Mouse (Mus musculus): ENCODE results near the gene Pou6f2.

Pou6f2 gene

GRCm38 (mm10) chr13:18293438-18293837 lies 104.0 kb downstream of the Pou6f2 start:
- Histone ChIP-seq H3K27me3 (ENCODE audit: control insufficient read depth, insufficient read depth, low read length, poor library complexity, severe bottlenecking) (no peaks in the 10 kb centered on the region), H3K36me3 (ENCODE audit: control insufficient read depth, insufficient read depth, low read length, poor library complexity, severe bottlenecking) (no peaks in the 10 kb centered on the region)
- no peak for DNase-seq (ENCODE audit: low read depth, low spot score)

GRCm38 (mm10) chr13:18290253-18290914 lies 107.1 kb downstream of the Pou6f2 start:
- Histone ChIP-seq H3K27me3 (ENCODE audit: control insufficient read depth, insufficient read depth, low read length, poor library complexity, severe bottlenecking) (no peaks in the 10 kb centered on the region), H3K36me3 (ENCODE audit: control insufficient read depth, insufficient read depth, low read length, poor library complexity, severe bottlenecking) (no peaks in the 10 kb centered on the region)
- DNase-seq (ENCODE audit: low read depth, low spot score) = no peak

- DNase-seq (ENCODE audit: low read depth, low spot score) = no peak
- H3K36me3 ChIP-seq (ENCODE audit: control insufficient read depth, insufficient read depth, low read length, poor library complexity, severe bottlenecking) = no peaks in the 10 kb centered on the region
- H3K27me3 ChIP-seq (ENCODE audit: control insufficient read depth, insufficient read depth, low read length, poor library complexity, severe bottlenecking) = no peaks in the 10 kb centered on the region
Observed at GRCm38 (mm10) chr13:18287536-18287935, 110.0 kb downstream of the Pou6f2 start.

GRCm38 (mm10) chr13:18282361-18282982 lies 115.0 kb downstream of the Pou6f2 start:
- H3K36me3 ChIP-seq (ENCODE audit: control insufficient read depth, insufficient read depth, low read length, poor library complexity, severe bottlenecking) = no peaks in the 10 kb centered on the region
- no peaks in the 10 kb centered on the region for H3K27me3 ChIP-seq (ENCODE audit: control insufficient read depth, insufficient read depth, low read length, poor library complexity, severe bottlenecking)
- DNase-seq (ENCODE audit: low read depth, low spot score) = no peak

GRCm38 (mm10) chr13:18281084-18281483 lies 116.4 kb downstream of the Pou6f2 start:
- DNase-seq (ENCODE audit: low read depth, low spot score) = no peak
- H3K36me3 ChIP-seq (ENCODE audit: control insufficient read depth, insufficient read depth, low read length, poor library complexity, severe bottlenecking) = no peaks in the 10 kb centered on the region
- H3K27me3 ChIP-seq (ENCODE audit: control insufficient read depth, insufficient read depth, low read length, poor library complexity, severe bottlenecking) = no peaks in the 10 kb centered on the region

GRCm38 (mm10) chr13:18253131-18253530 lies 144.4 kb downstream of the Pou6f2 start:
- Histone ChIP-seq H3K36me3 (ENCODE audit: control insufficient read depth, insufficient read depth, low read length, poor library complexity, severe bottlenecking) (no peaks in the 10 kb centered on the region), H3K27me3 (ENCODE audit: control insufficient read depth, insufficient read depth, low read length, poor library complexity, severe bottlenecking) (no peaks in the 10 kb centered on the region)
- no peak for DNase-seq (ENCODE audit: low read depth, low spot score)

GRCm38 (mm10) chr13:18218566-18219234 lies 178.8 kb downstream of the Pou6f2 start:
- no peak for DNase-seq (ENCODE audit: low read depth, low spot score)
- H3K27me3 ChIP-seq (ENCODE audit: control insufficient read depth, insufficient read depth, low read length, poor library complexity, severe bottlenecking) = no peaks in the 10 kb centered on the region
- H3K36me3 ChIP-seq (ENCODE audit: control insufficient read depth, insufficient read depth, low read length, poor library complexity, severe bottlenecking) = no peaks in the 10 kb centered on the region

GRCm38 (mm10) chr13:18211242-18211641 lies 186.2 kb downstream of the Pou6f2 start:
- no peak for DNase-seq (ENCODE audit: low read depth, low spot score)
- H3K36me3 ChIP-seq (ENCODE audit: control insufficient read depth, insufficient read depth, low read length, poor library complexity, severe bottlenecking) = no peaks in the 10 kb centered on the region
- H3K27me3 ChIP-seq (ENCODE audit: control insufficient read depth, insufficient read depth, low read length, poor library complexity, severe bottlenecking) = no peaks in the 10 kb centered on the region

GRCm38 (mm10) chr13:18204476-18205250 lies 192.8 kb downstream of the Pou6f2 start:
- no peak for DNase-seq (ENCODE audit: low read depth, low spot score)
- Histone ChIP-seq H3K27me3 (ENCODE audit: control insufficient read depth, insufficient read depth, low read length, poor library complexity, severe bottlenecking) (no peaks in the 10 kb centered on the region), H3K36me3 (ENCODE audit: control insufficient read depth, insufficient read depth, low read length, poor library complexity, severe bottlenecking) (no peaks in the 10 kb centered on the region)

GRCm38 (mm10) chr13:18174003-18174402 lies 223.5 kb downstream of the Pou6f2 start:
- Histone ChIP-seq H3K36me3 (ENCODE audit: control insufficient read depth, insufficient read depth, low read length, poor library complexity, severe bottlenecking) (no peaks in the 10 kb centered on the region), H3K27me3 (ENCODE audit: control insufficient read depth, insufficient read depth, low read length, poor library complexity, severe bottlenecking) (no peaks in the 10 kb centered on the region)
- DNase-seq (ENCODE audit: low read depth, low spot score) = no peak

- no peaks in the 10 kb centered on the region for H3K36me3 ChIP-seq (ENCODE audit: control insufficient read depth, insufficient read depth, low read length, poor library complexity, severe bottlenecking)
- no peaks in the 10 kb centered on the region for H3K27me3 ChIP-seq (ENCODE audit: control insufficient read depth, insufficient read depth, low read length, poor library complexity, severe bottlenecking)
- no peak for DNase-seq (ENCODE audit: low read depth, low spot score)
Observed at GRCm38 (mm10) chr13:18173021-18173420, 224.5 kb downstream of the Pou6f2 start.

- H3K36me3 ChIP-seq (ENCODE audit: control insufficient read depth, insufficient read depth, low read length, poor library complexity, severe bottlenecking) = no peaks in the 10 kb centered on the region
- H3K27me3 ChIP-seq (ENCODE audit: control insufficient read depth, insufficient read depth, low read length, poor library complexity, severe bottlenecking) = no peaks in the 10 kb centered on the region
- DNase-seq (ENCODE audit: low read depth, low spot score) = no peak
Observed at GRCm38 (mm10) chr13:18172334-18172733, 225.2 kb downstream of the Pou6f2 start.

GRCm38 (mm10) chr13:18164182-18164581 lies 233.3 kb downstream of the Pou6f2 start:
- no peaks in the 10 kb centered on the region for H3K27me3 ChIP-seq (ENCODE audit: control insufficient read depth, insufficient read depth, low read length, poor library complexity, severe bottlenecking)
- DNase-seq (ENCODE audit: low read depth, low spot score) = no peak
- no peaks in the 10 kb centered on the region for H3K36me3 ChIP-seq (ENCODE audit: control insufficient read depth, insufficient read depth, low read length, poor library complexity, severe bottlenecking)

- DNase-seq (ENCODE audit: low read depth, low spot score) = no peak
- H3K27me3 ChIP-seq (ENCODE audit: control insufficient read depth, insufficient read depth, low read length, poor library complexity, severe bottlenecking) = no peaks in the 10 kb centered on the region
- no peaks in the 10 kb centered on the region for H3K36me3 ChIP-seq (ENCODE audit: control insufficient read depth, insufficient read depth, low read length, poor library complexity, severe bottlenecking)
Observed at GRCm38 (mm10) chr13:18160566-18160965, 236.9 kb downstream of the Pou6f2 start.
